Mouse (Mus musculus) gastrocnemius, adult 8-10 months (tissue): ENCODE measurements around the gene Stx12. TPM values are rescaled to one million over a fixed set of nuclear protein-coding genes. Genes with fewer than 3 reads are reported as not detected.

Experiments
- total RNA-seq, 4 experiments: library from RNA; stranded (reverse); gene quantifications; 2 replicates each; pipeline ENCODE4 v1.2.4; 2022

The Stx12 gene
- total RNA-seq, 4 experiments from 2014 or later: 26.7 to 28.9 (median 27.8) TPM

Other genes starting within 250 kb of the Stx12 start
- gene Eya3, start 245.5 kb downstream of the Stx12 start, total RNA-seq: 10 to 100 TPM; 11.1 to 13.8 (median 12.1) TPM
- 1 to 10 TPM in 2 of 4 experiments, under 1 TPM in 2; 0.44 to 1.4 (median 1.1) TPM for gene Xkr8, start 152.0 kb downstream of the Stx12 start, total RNA-seq
- 1 to 10 TPM in 2 of 4 experiments, under 1 TPM in 1, not detected in 1; 0.56 to 1.5 (median 1.0) TPM for gene Smpdl3b, start 127.3 kb downstream of the Stx12 start, total RNA-seq
- 10 to 100 TPM; 15.3 to 18.7 (median 17.6) TPM for gene Rpa2, start 116.2 kb downstream of the Stx12 start, total RNA-seq
- under 1 TPM; 0.41 to 0.58 (median 0.50) TPM for gene Themis2, start 88.1 kb downstream of the Stx12 start, total RNA-seq
- gene Ppp1r8, start 41.3 kb downstream of the Stx12 start, total RNA-seq: 10 to 100 TPM; 11.9 to 16.5 (median 12.9) TPM
- gene Fam76a, start 38.0 kb upstream of the Stx12 start, total RNA-seq: 10 to 100 TPM; 31.5 to 35.9 (median 33.8) TPM
- gene Fgr, start 89.6 kb upstream of the Stx12 start, total RNA-seq: not detected
- gene Ahdc1, start 126.8 kb upstream of the Stx12 start, total RNA-seq: 10 to 100 TPM; 26.3 to 32.9 (median 28.9) TPM
- gene Wasf2, start 246.0 kb upstream of the Stx12 start, total RNA-seq: 10 to 100 TPM; 18.8 to 27.9 (median 27.3) TPM